Mouse (Mus musculus) MEL-GATA-1-ER (cell line): ENCODE results near the gene Egflam.

Source experiments
- DNase-seq: peaks from one replicate; pipeline ENCODE4 v3.0.0-alpha.2; 2012; ENCODE audit warnings: low read depth; ENCODE audit errors: extremely low read depth

Gene Egflam

DNA sequence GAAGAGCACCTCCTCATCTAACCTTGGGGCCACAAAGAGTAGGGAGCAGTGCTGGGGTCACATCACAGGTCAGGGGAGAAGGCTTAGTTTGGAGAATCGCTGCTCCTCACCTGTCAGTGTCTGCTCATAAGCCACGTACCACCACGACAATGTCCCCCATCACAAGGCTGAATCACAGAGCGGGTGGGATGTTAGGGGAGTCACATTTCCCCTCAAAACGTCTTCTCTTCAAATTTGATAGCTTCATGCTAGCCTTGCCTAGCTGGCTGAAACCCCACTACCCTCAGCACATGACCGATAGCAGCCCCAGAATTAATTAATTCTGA lies 181.0 kb downstream of the Egflam start:
- DNase-seq = no peak

- peak; percentile 89 for DNase-seq
Measured at GRCm38 (mm10) chr15:7216581-7217272, 181.5 kb downstream of the Egflam start.

DNA sequence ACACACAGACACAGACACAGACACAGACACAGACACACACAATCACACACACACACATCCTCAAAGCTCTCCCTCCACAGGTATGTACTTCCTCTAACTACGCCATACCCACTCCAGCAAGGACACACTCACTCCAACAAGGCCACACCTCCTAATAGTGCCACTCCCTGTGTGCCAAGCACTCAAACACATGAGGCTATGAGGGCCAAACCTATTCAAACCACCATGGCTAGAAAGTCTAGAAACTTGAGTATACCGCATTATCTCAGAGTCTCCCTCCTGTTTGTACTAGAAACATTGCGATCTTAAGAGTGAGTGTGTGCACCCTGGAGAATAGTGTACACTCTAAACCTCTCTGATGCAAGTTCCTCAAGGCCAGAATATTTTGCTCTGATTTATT lies 182.3 kb downstream of the Egflam start:
- DNase-seq = no peak

DNA sequence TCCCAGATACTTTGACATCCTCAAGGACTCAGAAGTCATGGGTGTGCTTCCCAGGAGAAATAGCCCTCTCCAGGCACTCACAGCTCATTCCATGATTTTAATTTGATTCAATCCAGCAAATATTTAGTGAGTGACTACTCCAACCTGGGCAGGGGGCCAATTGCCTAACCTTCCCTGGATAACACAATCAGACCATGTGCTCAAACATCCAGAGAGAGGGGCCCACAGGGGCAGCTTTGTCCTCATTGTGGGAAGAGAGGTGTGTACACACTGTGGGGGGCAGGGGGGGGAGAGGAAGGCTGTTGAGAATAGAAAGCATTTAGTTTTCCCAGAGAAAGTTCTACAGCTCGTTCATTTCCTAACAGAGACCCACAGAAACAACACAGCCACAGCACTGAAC lies 184.5 kb downstream of the Egflam start:
- DNase-seq = no peak

- DNase-seq = no peak
Measured at GRCm38 (mm10) chr15:7208180-7208579, 190.0 kb downstream of the Egflam start.

- no peak for DNase-seq
Measured at GRCm38 (mm10) chr15:7207292-7207691, 190.9 kb downstream of the Egflam start.

GRCm38 (mm10) chr15:7206110-7206509 lies 192.1 kb downstream of the Egflam start:
- no peak for DNase-seq

GRCm38 (mm10) chr15:7204917-7205316 lies 193.3 kb downstream of the Egflam start:
- no peak for DNase-seq

DNA sequence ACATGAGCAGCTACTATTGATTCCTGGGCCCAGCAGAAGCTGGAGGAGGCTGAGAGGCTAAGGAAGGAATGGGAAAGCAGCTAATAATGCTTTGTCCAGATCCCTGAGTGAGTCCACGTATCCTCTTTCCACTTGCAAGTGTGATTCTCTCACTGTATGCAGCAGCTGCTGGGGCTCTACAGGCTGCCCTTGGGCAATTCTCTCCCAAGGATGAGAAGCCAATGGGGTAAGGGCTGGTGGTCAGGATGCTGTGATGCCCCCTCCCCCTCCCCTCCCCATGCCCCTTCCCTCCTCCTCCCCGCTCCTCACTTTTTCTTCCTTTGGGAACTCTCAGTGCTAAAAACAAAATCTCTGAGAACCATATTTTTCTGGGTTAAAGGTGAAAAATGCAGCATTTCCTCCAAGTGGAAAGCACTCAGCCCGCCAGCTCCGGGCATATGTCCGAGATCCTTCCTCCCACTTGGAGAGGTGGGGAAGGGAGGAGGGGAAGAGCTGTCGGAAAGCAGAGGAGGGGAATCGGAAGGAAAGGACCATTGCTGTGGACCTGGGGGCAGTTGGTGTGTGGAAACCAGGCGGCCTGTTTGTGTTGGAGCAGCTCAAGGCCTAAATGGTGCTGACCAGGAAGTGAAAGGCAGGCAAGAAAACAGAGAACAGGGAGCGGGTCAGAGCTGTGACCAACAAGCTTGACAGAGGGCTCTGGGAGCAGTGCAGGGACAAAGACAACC lies 194.4 kb downstream of the Egflam start:
- DNase-seq = no peak

- DNase-seq = no peak
Measured at GRCm38 (mm10) chr15:7202981-7203380, 195.2 kb downstream of the Egflam start.

DNA sequence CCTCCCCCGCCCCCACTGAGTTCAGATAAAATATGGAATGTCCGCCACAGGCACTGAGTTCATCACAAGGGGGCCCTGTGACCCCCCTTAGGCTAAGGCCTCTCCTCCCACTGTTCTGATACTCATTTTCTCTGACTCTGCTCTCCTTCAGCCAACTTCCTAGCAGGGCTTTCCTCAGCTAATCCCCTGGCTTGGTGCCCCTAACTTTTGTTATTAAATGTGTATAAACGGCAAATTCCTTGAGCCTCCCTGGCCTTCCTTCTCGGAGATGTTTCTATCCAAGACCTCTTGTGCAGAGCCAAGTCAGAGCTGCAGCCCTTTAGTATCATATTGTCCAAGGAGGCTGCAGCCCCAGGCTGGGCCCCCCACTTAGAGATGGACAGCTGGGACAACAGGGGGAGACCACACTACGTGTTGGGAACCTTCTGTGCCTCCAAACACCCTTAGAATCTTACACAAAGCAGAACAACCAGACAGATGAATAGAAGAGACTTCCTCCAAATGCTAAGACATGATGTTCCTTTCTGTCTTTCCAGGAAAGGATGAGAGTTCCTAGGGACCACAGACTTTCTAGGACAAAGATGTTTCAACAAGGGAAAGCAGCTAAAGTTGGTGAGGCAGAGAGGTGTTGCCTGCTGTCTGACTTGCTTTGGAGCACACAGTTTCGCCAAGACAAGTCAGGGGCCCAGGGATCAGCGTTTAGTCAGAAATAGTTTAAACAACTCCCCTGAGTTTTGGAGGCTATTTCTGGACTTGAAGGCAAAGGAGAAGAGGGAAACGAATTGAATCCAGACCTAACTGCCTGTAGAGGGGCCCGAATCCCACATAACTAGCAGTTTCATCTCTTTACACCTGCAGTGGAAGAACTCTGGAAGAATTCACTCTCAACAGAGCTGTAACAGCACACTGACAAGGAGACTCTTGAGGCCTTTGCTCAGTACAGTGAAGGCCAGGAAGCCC lies 196.5 kb downstream of the Egflam start:
- DNase-seq = no peak

DNA sequence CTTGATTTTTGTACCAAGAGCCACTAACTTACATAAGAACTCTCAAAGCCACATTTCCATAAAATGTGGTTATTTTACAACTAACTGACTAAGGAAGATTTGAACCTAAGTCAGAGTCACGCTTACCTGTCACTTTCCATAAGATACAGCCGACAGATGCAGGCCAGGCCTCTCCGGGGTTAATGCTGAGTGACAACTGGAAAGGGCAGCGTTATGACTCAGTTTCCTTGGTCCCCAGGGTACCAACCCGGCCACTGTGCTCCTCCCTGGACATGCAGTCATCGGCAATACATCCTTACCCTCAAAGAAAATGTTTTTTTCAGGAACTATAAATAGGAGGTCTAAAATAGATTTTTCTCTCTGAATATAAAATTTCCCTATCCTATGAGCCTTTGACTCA lies 197.9 kb downstream of the Egflam start:
- DNase-seq = no peak

DNA sequence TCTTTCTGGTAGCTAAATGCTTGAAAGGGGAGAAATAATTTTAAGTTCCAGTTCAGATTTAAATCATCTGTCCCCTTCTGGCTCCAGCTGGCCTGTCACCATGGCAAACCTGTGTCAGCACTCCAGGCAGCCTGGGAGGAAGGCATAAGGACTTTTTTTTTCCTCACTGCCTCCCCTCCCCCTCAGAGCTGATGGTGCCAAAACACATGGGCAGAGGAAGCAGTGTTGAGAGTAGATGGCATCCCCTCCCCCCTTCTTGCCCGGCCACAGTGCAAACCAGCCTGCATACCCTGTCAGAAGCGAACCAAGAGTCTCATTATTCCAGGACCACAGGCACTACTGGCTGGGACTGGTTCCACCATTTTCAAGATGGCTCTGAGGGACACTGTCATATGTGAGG lies 199.4 kb downstream of the Egflam start:
- no peak for DNase-seq

GRCm38 (mm10) chr15:7197652-7198445 lies 200.3 kb downstream of the Egflam start:
- DNase-seq = no peak

DNA sequence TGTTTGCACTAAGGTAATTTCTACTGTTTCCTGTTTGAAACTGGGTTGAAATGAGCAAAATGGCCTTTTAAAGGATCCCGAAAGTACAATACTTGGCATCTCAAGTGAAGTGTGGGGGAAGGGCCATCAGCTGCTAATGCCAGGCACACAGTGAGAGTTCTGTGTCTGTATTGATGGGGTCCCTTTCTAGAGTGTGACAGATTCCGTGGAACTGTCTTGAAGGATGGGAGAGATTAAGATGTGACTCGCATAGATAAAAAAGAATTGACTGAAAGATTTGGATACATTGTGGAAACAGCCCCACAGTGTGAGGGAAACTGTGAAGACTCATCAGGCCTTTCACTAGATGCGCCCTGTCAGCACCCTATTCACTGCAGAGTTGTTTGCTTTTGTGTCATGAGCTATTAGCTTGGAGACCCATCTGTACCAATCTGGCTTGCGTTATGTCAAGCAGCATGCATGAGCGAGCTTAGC lies 203.4 kb downstream of the Egflam start:
- DNase-seq = no peak

DNA sequence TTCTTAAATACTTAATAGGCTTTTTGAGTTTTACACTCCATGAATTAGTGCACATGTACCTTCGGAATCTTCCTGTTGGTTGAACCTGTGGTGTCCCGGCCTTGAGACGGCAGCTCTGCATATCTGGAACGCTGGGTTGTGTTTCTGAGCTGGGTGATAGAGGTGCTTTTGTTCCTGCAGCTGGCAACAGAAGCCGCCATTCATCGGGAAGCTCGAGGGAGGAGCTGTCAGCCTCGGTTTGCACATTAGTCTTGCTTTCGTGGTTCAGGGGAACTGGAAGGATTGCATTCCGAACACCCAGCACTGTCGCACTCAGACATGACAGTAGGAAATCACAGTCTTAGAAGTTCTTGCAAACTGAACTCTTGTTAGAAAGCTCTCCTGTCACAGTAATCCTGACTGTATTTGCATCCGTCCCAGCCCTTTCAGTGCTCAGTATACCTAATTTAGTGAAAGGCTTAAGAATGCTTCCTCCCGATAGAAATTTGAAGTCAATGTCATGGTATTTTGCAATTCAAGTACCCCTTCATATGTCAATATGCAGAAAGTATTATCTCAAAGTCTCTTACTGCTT lies 204.0 kb downstream of the Egflam start:
- DNase-seq = no peak

GRCm38 (mm10) chr15:7192582-7192981 lies 205.6 kb downstream of the Egflam start:
- DNase-seq = no peak

DNA sequence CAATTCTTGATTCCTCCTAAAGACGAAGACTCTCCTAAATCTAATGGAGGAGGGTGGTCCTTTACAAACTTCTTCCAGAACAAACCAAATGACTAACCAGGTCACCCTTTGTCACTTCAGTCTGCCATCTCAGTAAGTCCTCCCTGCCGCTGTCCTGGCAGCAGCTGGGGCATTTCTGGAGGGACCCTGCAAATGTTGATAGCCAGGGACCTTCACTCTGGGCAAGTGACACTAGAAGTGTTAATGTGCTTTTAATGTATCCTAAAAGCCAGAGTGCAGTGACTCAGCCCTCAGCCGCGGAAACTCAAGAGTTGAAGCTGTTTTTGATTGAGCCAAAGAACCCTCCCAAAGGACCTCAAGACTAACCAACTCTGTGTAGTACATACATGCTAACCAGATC lies 207.1 kb downstream of the Egflam start:
- no peak for DNase-seq

DNA sequence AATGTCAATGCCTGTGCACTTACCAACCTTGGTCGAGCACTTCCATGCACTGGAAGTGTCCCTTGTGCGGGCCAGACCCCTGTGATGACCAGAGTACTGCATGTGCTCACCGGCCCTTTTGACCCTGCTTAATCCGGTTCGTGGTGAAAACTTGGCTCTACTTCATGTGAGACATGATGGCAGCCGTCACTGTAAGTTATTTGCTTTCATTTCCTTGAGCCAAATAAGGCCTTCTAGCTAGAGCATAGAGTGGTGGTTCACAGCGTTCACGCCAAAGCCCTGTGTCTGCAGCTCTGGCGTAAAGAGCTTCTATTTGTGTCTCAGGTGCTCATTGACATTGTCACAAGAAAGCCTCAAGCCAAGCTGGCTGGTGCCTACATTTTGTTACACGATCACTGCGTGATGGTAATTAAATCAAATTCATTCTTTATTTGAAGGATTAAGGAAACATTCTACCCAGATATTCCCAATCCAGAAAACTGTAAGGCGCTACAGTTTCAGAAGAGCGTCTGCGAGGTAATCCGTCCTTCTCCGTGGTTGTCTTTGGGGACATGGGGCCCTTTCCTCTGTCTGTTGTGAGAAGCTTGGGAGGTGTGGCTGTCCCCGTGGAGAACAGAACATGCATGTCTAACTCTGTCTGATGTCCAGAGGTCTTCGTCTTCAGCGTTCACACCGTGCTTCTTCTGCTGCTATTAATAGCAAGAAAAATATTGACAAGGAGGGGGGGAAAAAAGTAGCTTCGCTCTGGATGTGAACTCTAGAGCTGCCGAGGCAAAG lies 208.3 kb downstream of the Egflam start:
- no peak for DNase-seq

DNA sequence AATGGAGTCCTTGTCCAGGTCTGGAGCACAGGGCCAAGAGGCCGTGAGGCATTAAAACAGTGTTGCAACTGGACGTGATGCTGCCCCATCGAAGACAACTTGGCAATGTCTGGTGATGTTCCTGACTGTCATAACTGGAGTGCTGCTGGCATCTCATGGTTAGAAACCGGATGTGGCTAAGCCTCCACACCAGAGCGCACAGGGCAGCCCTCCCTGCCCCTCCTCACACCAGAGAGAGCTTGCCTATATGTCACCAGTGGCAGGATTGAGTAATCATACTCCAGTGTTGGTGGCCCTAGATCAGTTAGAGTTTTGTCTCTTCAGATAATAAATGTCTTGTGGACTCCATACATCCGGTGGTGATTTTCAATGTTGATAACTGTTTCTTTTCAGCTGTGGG lies 210.5 kb downstream of the Egflam start:
- DNase-seq = no peak
